Mouse (Mus musculus) cerebellum, adult 2 months (tissue): ENCODE results near the gene Zfp365.

ENCODE experiments used
- CTCF ChIP-seq: fragments of 200-500 bp; IDR thresholded peaks from 2 replicates; pipeline ENCODE4 v1.5.1; 2011; ENCODE audit warnings: low read depth, mild to moderate bottlenecking, control low read depth, low read length, moderate library complexity, borderline replicate concordance; ENCODE audit not compliant: insufficient read depth
- POLR2A ChIP-seq: fragments of 200-500 bp; IDR thresholded peaks from 2 replicates; pipeline ENCODE4 v1.6.1; 2011; ENCODE audit warnings: low read length, control low read depth, borderline replicate concordance; ENCODE audit not compliant: insufficient read depth

- TF ChIP-seq POLR2A (no peak), CTCF (no peak)
Observed at GRCm38 (mm10) chr10:67928584-67928983, 16.1 kb upstream of the Zfp365 start.
